Mouse (Mus musculus) thymus, postnatal 14 days (tissue): ENCODE measurements around the gene Vmn1r188.
A peak's percentile ranks its signal among the peaks of the same experiment; 100 is the strongest.
"Not testable (repeated sequence)": the region's sequence is repeated elsewhere in the genome, so short reads cannot be mapped to it uniquely, and the experiment has no call there.

Source experiments
- DNase-seq: peaks from one replicate; pipeline ENCODE4 v3.0.0; 2021

Gene Vmn1r188

DNA sequence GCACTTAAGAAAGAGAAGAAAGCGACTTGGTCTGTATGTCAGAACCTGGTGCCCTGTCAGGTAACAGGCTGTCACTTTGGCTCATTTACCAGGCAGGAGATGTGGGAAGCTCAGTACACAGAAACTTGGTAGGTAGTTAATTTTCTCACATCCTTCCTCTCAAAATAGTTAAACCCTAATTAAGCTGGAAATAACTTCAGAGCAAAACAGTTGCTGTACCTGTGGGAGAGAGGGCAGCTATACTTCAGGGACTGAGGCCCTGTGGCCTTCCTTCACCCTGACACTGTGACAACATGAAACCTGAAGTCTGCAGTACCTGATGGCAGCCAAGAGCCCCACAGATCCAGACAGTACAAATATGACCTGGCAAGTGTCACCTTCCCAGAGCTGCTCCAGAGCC, at the start of gene Vmn1r188:
Vmn1r188 (plus strand) TSS at position 301 of the 400 bp plus-strand sequence.
- DNase-seq = not testable (repeated sequence)

GRCm38 (mm10) chr13:22034443-22035266, 49.6 kb upstream of the Vmn1r188 start:
- DNase-seq = no peak

GRCm38 (mm10) chr13:22035267-22036148, 48.7 kb upstream of the Vmn1r188 start, which contains the start of the genes Hist1h2ah and Hist1h2bk:
TSS of gene Hist1h2ah (minus strand) at chr13:22035568.
TSS of gene Hist1h2bk (plus strand) at chr13:22035870.
- peak; percentile 86 for DNase-seq

GRCm38 (mm10) chr13:22036149-22036956, 47.9 kb upstream of the Vmn1r188 start:
- no peak for DNase-seq

- DNase-seq = no peak
Observed at GRCm38 (mm10) chr13:22036986-22037385, 47.3 kb upstream of the Vmn1r188 start.

GRCm38 (mm10) chr13:22037415-22037814, 46.8 kb upstream of the Vmn1r188 start:
- DNase-seq = no peak

DNA sequence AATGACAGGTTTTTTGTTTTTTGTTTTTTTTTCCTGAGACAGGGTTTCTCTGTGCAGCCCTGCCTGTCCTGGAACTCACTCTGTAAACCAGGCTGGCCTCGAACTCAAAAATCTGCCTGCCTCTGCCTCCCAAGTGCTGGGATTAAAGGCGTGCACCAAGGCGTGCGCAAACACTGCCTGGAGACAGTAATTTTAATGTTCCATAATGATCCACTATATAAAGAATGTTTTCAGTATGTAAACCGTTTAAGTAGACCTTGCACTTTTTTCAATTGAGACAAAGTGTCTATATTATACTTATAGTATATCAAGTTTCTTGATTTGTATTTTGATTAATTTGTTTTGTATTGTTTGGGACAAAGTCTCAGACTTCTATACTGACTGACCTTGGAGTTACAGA, 44.9 kb upstream of the Vmn1r188 start:
- DNase-seq = no peak

DNA sequence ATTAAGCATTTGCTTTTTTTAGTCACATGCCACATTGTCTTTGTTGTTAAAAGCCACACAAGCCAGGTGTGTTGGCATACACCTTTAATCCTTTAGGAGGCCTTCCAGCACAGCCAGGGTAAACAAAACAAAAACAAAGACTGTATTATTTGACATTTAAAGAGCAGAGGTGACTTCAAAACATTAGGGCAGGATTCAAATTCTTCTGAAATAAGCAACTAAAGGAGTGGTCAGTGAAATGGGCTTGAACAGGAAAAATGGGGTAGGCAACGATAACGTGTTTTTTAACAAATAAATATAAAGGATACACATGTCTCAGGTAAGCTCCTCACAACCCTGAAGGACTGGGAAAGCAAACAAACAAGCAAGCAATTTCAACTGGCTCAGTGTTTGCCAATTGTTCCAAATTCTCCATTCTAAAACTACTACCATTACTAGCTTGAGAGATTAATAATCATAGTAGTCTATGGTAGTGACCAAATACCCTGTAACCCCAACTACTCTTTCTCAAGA, 44.2 kb upstream of the Vmn1r188 start:
- no peak for DNase-seq

DNA sequence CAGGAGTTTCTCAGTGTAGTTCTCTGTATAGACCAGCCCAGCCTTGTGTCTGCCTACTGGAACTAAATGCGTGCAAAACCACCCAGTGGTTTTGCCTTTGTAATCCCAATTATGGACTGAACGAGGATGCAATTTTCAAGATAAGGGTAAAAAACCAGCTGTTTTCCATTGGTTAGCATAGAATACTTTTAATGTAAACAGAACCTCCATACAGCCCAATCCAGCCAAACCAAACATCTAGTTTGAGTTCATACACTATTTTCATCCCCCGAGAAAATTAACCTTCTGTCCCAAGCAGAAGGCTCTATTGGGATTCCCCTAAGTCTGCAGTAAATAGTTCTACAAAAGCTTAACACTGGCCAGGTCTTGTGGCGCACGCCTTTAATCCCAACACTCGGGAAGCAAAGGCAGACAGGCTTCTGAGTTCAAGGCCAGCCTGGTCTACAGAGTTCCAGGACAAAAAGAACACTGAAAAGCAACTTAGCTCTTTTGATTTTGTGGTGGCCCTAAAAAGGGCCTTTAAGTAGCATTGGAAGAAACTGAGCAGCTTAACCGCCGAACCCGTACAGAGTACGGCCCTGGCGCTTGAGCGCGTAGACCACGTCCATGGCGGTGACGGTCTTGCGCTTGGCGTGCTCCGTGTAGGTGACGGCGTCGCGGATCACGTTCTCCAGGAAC, 43.6 kb upstream of the Vmn1r188 start:
- DNase-seq = no peak

DNA sequence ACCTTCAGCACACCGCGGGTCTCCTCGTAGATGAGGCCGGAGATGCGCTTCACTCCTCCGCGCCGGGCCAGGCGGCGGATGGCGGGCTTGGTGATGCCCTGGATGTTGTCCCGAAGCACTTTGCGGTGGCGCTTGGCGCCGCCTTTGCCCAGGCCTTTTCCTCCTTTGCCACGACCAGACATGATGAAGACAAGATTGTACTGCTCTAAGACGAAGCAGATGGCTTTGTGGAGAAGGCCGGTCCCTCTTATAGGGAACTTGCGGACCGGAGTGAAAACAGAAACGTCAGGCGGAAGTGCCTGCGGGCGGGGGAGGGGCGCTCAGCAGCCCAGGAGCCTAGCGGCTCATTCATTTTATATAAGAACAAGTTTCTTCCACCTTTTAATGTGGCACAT, 43.1 kb upstream of the Vmn1r188 start, which contains the start of gene Hist1h4i:
Hist1h4i (minus strand) TSS at position 221 of the 395 bp plus-strand sequence.
- peak; percentile 99 for DNase-seq

GRCm38 (mm10) chr13:22041651-22042567, 42.3 kb upstream of the Vmn1r188 start:
- DNase-seq = no peak

DNA sequence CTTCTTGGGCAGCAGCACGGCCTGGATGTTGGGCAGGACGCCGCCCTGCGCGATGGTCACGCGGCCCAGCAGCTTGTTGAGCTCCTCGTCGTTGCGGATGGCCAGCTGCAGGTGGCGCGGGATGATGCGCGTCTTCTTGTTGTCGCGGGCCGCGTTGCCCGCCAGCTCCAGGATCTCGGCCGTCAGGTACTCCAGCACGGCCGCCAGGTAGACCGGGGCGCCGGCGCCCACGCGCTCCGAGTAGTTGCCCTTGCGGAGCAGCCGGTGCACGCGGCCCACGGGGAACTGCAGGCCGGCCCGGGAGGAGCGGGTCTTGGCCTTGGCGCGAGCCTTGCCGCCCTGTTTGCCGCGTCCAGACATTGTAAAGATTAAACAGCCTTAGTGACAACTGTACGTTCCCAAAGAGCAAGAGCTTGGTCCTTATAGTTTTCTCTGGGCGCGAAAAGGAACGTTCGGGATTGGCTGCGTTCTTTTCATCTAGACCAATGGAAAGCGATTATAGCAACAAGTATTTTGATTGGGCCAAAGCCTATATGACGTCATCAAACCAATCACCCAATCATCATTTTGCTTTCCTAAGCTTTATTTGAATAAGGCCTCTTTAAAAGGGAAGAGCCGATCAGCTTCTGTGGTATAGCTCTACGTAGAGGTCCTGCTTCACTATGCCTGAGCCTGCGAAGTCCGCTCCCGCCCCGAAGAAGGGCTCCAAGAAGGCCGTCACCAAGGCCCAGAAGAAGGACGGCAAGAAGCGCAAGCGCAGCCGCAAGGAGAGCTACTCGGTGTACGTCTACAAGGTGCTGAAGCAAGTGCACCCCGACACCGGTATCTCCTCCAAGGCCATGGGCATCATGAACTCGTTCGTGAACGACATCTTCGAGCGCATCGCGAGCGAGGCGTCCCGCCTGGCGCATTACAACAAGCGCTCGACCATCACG, 41.4 kb upstream of the Vmn1r188 start, which contains the start of the genes Hist1h2ag and Hist1h2bj:
Hist1h2ag (minus strand) TSS at position 377 of the 935 bp plus-strand sequence.
Hist1h2bj (plus strand) TSS at position 647 of the 935 bp plus-strand sequence.
- peak; percentile 88 for DNase-seq

DNA sequence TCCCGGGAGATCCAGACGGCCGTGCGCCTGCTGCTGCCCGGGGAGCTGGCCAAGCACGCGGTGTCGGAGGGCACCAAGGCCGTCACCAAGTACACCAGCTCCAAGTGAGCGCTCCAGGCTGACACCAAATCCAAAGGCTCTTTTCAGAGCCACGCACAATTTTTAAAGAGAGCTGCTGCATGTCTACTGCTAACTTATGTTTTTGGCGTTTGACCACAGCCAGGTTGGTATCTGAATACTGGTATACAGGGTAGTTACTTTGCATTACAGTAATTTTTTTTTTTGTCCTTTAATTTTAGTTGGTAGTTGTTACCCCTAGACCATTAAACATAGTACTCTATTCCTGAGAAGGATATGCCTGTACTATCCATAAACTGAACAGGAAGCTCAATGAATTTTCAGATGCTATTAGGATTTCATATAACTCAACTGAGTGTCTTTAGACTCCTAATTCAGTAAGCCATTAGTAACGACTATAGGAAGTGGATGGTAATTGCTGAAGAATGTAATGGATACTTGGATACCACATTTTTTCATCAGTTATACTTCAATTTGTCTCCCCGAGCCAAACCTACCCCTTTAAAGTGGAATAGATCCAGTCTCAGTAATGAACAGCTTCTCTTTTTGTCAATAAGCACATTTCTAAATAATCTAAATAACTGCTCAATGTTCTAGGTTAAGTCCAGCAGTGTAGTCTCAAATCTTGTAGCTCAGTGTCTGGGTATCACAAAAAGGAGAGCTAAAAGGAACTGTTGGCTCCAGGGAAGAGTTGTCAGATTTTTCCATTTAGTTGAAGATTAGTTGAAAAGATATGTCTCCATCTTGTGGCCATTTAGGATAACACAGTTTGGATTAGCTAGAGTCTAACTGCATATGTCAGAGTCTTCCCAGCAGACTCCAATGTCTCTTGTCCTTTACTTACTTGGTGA, 40.5 kb upstream of the Vmn1r188 start:
- no peak for DNase-seq

GRCm38 (mm10) chr13:22044432-22045155, 39.6 kb upstream of the Vmn1r188 start:
- DNase-seq = no peak

DNA sequence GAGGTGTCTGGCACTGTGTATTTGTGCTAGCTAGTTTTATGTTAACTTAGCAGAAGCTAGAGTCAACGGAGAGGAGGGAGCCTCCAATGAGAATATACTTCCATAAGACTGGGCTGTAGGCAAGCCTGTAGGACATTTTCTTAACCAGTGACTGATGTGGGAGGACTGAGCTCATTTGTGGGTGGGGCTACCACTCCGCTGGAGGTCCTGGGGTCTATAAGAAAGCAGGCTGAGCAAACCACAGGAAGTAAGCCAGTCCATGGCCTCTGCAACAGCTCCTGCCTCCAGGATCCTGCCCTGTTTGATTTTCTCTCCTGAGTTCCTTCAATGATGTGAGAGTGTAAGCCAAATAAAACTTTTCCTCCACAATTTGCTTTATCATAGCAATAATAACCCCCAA, 38.9 kb upstream of the Vmn1r188 start:
- DNase-seq = no peak

DNA sequence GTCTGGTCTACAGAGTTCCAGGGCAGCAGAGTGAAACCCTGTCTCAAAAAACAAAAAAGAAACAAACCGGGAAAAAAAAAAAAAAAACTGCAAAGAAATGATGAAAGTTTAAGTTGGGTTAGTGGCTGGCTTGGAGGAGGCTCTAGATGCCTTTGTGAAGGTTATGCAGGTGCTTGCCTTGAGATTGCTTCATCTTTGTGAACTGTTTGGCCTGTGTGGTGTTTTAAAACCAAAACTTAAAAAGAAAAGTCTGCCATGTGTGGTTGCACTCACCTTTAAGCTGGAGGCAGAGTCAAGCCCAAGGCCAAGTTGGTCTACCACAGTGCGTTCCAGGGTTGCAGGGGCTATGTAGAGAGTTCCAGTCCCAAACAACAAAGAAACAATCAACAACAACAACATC, 35.2 kb upstream of the Vmn1r188 start:
- no peak for DNase-seq

- peak; percentile 73 for DNase-seq
Observed at GRCm38 (mm10) chr13:22049737-22050440, 34.4 kb upstream of the Vmn1r188 start.
